Mouse (Mus musculus): ENCODE results near the gene Xpo5. TPM values are rescaled to one million over a fixed set of nuclear protein-coding genes. Genes with fewer than 3 reads are reported as not detected.

Gene Xpo5
- total RNA-seq, 2 experiments from 2014 or later, result 42.1 to 43.3 TPM

DNA sequence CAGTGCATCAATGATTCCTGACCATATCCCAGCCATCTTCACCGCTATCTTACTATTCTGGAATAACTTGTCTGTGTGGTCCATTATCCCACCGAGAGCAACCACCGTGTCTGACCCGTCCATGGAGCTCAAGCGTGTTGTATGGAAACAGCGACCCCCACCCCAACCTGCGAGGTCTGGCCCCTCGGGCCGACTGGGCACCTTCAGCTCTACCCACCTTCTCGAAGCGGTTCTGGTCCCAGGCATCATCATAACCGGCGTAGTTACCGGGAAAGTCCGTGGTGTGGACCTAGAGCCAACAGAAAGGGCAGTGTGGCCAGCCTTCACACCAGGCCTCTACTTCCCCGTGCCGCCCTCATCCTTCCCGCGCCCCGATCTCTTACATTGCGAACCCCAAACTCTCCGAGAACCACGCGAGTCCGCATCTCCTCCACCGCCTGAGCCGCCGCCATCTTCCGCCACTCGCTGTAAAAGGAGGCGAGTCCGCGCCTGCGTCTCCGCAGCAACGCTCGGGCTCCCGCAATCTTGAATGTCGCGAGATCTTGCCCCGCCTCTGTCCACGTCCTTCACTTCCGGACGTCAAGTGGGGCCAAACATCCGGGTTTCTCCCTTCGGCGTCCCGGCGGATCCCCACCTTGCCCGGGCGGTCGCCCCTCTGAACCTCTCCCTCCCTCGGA lies 45.1 kb downstream of the Xpo5 start, which contains the start of the genes Polr1c and Yipf3:
Polr1c (minus strand) TSS at position 543 of the 677 bp plus-strand sequence.
Yipf3 (plus strand) TSS at position 569 of the 677 bp plus-strand sequence.
- no peak for TF ChIP-seq CTCF (IDR thresholded peaks at IDR 0.05)
- peak within 1 kb of the TSS; percentile 100 for H3K4me3 ChIP-seq
- peak within 1 kb of the TSS; percentile 94 for H3K27ac ChIP-seq
- intact Hi-C loops (cut with DNase I), result loop anchor here (5.0 kb wide), 1 partner anchor 45 kb away; the partner anchor contains the start of genes Polh and Xpo5
- DNase-seq (ENCODE audit: extremely low spot score in 1 of 2, low spot score in 2 of 2), result peak; percentile 95

DNA sequence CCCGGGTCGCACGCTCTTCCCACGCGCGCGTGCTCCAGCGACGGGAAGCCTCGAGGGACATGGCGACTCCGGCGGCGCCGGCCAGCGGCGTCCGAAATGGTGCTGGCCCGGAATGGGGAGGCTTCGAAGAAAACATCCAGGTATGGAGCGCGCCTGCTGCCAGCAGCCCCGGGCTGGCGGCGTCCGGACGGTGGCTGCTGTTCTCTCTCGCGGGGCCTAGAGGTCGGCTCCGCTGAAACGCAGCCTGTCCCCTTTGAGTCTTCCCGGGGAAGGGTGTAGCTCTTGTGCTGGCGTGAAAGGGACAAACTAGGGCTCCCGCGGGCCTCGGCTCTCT lies 45.6 kb downstream of the Xpo5 start:
- no peak for DNase-seq (ENCODE audit: extremely low spot score in 1 of 2, low spot score in 2 of 2)
- peak overlapping the region; percentile 94 for H3K27ac ChIP-seq
- peak overlapping the region; percentile 100 for H3K4me3 ChIP-seq
- no peak for TF ChIP-seq CTCF (IDR thresholded peaks at IDR 0.05)
- intact Hi-C loops (cut with DNase I), result loop anchor here (5.0 kb wide), 1 partner anchor 46 kb away; the partner anchor contains the start of genes Polh and Xpo5

- Histone ChIP-seq H3K27ac (no peak overlapping the region), H3K4me3 (no peak overlapping the region)
- intact Hi-C loops (cut with DNase I), result no loop called here
- no peak for DNase-seq (ENCODE audit: extremely low spot score in 1 of 2, low spot score in 2 of 2)
- no peak; the same call in 1 of the 2 replicates for TF ChIP-seq CTCF (IDR thresholded peaks at IDR 0.05)
Measured at GRCm38 (mm10) chr17:46251174-46251573, 48.6 kb downstream of the Xpo5 start.

DNA sequence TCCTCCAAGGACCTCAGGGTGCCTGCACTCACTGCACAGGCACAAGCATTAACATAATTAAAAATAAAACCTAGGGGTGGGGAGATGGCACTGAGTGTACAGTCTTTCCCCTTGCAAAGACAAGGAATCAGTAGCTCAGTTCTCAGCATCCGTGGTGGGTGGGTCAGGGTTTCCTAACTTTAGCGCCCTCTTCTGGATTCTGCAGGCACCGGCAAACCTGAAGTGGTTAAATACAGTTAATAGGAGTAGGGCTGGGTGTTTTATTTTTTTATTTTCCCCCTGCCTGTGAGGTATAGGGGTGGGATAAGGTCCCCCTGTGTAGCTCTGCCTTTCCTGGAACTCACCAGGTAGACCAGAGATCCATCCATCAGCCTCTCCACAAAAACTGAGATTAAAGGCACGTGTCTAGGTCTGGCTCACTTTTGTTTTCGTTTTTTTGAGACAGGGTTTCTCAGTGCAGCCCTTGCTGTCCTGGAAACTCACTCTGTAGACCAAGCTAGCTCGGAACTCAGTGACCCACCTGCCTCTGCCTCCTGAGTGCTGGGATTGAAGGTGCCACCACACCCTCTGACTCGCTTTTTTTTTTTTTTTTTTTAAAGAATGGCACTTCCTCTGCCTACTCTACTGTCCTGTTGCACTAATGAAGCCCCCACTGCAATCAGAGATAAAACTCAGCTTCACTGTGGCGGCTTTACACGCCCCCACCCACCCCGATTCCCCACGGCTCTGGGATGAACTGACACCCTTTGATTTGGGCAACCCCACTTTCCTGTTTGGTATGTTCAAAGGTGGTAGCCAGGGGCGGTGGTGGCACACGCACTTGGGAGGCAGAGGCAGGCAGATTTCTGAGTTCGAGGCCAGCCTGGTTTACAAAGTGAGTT lies 50.2 kb downstream of the Xpo5 start:
- Histone ChIP-seq H3K27ac (peak overlapping the region; percentile 91), H3K4me3 (peak overlapping the region; percentile 77)
- intact Hi-C loops (cut with DNase I), result no loop called here
- peak; percentile 58 for TF ChIP-seq CTCF (IDR thresholded peaks at IDR 0.05)
- no peak for DNase-seq (ENCODE audit: extremely low spot score in 1 of 2, low spot score in 2 of 2)

DNA sequence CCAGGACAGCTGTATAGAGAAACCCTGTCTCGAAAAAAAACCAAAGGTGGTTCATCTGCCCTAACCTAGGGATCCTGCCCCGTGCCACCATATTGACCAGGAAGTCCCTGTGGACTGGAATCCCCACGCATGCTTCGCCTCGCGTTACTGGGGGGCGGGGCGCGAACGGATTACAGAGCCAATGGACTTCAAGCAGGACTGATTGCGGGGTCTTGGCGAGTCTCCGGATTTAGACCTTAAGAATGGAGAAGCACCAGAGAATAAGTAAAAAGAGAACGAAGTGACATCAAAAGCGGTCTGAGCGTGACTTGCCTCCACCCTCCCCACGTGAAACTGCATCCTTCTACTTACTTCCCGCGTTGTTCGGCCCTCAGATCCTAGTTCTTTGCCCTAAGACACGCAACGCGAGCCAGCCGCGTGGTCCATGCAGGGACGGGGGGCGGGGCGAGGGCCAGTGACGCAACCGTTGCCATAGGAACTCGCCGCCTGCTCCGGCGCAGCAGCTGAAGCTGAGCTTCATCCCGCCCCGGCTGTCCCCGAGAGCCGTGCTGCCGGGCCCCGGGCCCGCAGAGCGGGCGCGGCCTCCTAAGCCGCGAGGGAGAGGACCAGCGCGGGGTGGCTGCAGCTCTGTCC lies 51.0 kb downstream of the Xpo5 start, which contains the start of gene Lrrc73:
Lrrc73 (plus strand) TSS at position 80 of the 633 bp plus-strand sequence.
- TF ChIP-seq CTCF (IDR thresholded peaks at IDR 0.05), result no peak
- intact Hi-C loops (cut with DNase I), result no loop called here
- peak; percentile 94 to 95 for DNase-seq (ENCODE audit: extremely low spot score in 1 of 2, low spot score in 2 of 2)
- peak within 1 kb of the TSS; percentile 91 for H3K27ac ChIP-seq
- peak within 1 kb of the TSS; percentile 77 for H3K4me3 ChIP-seq

GRCm38 (mm10) chr17:46254106-46254505 lies 51.5 kb downstream of the Xpo5 start:
- intact Hi-C loops (cut with DNase I), result no loop called here
- H3K27ac ChIP-seq, result peak overlapping the region; percentile 91
- H3K4me3 ChIP-seq, result peak overlapping the region; percentile 77
- TF ChIP-seq CTCF (IDR thresholded peaks at IDR 0.05), result no peak
- DNase-seq (ENCODE audit: extremely low spot score in 1 of 2, low spot score in 2 of 2), result peak; percentile 40 to 58

DNA sequence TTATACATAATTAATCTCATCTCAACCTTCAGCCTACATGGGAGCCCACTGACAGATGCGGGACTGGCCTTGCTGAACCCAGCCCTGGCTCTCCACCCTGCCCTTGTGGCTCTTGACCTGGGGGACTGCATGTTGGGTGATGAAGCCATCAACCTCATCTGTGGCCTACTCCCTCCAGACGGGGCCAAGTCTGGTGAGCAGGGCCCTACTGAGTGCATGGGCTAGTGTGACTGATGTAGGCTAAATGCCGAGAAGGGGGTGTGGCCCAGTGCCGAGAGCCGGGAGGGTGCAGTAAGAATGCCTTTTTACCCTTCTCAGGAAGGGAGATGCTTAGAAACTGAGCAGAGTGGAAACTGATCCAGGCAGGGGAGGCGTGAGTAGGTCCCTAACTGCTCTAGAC lies 52.6 kb downstream of the Xpo5 start:
- H3K4me3 ChIP-seq, result peak overlapping the region; percentile 77
- intact Hi-C loops (cut with DNase I), result no loop called here

GRCm38 (mm10) chr17:46258279-46259053 lies 55.9 kb downstream of the Xpo5 start:
- Histone ChIP-seq H3K4me3 (no peak overlapping the region), H3K27ac (no peak overlapping the region)
- no peak for TF ChIP-seq CTCF (IDR thresholded peaks at IDR 0.05)
- DNase-seq (ENCODE audit: extremely low spot score in 1 of 2, low spot score in 2 of 2), result no peak
- intact Hi-C loops (cut with DNase I), result no loop called here

More for the DNA sequence above, 52.6 kb downstream of the Xpo5 start:
- DNase-seq (ENCODE audit: extremely low spot score in 1 of 2, low spot score in 2 of 2), result no peak
- H3K27ac ChIP-seq, result no peak overlapping the region
- no peak for TF ChIP-seq CTCF (IDR thresholded peaks at IDR 0.05)

DNA sequence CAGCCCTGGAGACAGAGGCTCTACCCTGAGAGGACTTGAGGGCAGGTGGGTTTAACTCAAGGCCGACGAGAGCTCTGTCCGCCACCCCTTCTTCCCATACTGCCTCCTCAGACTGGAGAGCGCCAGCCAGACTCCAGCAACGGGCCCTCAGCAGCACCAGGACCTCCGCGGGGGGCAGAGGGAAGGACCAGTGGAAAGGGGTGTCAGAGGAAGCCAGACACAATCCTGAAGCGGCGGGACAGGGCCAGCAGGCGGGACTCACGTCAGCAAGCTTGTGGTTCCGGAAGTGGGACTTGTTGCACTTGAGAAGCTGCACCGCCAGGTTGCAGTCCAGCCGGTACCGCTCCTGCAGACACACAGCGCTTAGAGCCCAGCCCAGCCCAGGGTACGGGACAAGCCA lies 57.1 kb downstream of the Xpo5 start:
- DNase-seq (ENCODE audit: extremely low spot score in 1 of 2, low spot score in 2 of 2), result no peak
- H3K4me3 ChIP-seq, result no peak overlapping the region
- no peak overlapping the region for H3K27ac ChIP-seq
- intact Hi-C loops (cut with DNase I), result no loop called here
- TF ChIP-seq CTCF (IDR thresholded peaks at IDR 0.05), result no peak

DNA sequence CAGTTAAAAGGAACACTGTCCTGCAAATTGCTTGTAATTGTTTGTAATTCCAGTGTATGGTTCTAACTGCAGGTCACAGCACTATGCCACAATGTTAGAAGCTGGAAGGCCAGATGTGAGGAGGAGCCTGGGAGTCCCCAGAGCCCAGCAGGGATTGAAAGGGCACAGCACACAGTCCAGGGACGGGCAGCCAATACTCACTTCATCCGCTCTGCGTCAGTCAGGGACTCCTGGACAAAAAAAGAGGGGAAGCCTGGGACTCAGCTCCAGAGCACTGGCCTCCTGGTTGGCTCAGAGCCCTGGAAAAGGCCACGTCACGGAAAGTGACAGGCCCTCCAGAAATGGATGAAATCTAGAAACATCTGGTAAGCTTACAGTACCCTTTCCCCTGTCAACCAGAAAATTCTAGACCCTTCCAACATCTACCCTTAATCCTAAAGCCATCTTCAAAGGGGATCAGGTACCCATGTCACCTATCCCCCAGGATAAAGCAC lies 59.7 kb downstream of the Xpo5 start:
- intact Hi-C loops (cut with DNase I), result no loop called here
- TF ChIP-seq CTCF (IDR thresholded peaks at IDR 0.05), result no peak
- Histone ChIP-seq H3K27ac (no peak overlapping the region), H3K4me3 (no peak overlapping the region)
- DNase-seq (ENCODE audit: extremely low spot score in 1 of 2, low spot score in 2 of 2), result no peak

DNA sequence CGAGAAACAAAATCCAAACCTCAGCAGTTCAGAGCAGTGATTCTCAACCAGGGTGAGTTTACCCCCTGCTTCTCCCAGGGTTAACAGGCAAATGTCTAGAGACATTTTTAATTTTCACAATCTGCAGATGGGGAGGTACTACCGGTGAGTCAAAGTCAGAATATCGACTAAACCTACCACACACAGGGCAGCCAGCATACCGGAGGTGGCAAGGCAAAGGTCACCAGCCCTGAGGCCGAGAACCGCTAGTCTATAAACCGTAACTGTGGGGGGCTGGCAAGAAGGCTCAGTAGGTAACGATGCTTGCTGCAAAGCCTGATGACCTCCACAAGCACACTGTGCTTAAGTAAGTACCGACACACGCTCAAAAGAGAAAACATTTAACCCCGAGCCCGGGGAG lies 62.9 kb downstream of the Xpo5 start:
- no peak overlapping the region for H3K27ac ChIP-seq
- no peak for DNase-seq (ENCODE audit: extremely low spot score in 1 of 2, low spot score in 2 of 2)
- H3K4me3 ChIP-seq, result no peak overlapping the region
- intact Hi-C loops (cut with DNase I), result loop anchor here (5.0 kb wide), 1 partner anchor 127 kb away; no protein-coding TSS in a partner anchor
- TF ChIP-seq CTCF (IDR thresholded peaks at IDR 0.05), result no peak

All from left cerebral cortex, adult 2 months (tissue).